Mouse (Mus musculus) left cerebral cortex, adult 9 months (tissue): ENCODE measurements at regions not wholly inside any gene's neighbourhood (a gene's known extent, or its start where the extent isn't known, plus 50 kb on each side); places are given as distances from the start of the nearest gene placed in this dataset.

Source experiments
- DNase-seq, 2 experiments: peaks; one replicate each; pipeline ENCODE4 v3.0.0; 2022; ENCODE audit warnings: low spot score in 2 of 2

DNA sequence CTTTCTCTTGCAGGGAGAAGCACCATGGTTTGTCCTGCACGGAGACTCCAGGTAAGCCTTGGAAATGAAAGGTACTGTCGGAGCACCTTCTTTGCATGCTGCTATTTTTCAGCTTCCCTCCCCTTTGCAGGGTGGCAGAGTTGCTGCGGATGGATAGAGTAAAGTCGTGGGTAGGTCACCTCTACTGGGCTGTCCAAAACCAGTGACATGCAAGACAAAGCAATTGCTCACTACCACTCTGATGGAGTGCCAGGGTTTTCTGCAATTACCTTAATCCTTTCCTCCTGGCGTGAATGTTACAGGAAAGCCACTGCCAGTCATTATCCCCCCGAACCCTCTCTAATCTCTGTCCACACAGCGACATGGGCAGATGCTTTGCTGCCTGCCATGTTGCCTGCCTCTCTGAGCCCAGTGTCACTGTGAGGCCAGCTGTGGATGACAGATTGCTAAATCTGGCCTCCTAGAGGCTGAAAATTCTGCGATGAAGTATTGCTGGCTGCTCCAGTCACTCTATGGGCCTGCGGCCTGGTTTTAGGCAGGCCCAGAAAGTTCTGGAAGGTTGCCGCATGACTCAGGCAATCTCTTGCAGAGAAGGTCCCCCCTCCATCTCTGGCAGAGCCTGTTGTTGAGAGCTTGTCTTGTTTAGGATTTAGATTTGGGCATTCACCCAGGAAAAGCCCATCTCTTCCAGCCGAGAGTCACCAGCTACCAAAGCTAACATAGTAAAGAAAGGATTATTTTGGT, 54.1 kb upstream of the Sod3 start:
- peak in 1 of 2 experiments; percentile 27 for DNase-seq

DNA sequence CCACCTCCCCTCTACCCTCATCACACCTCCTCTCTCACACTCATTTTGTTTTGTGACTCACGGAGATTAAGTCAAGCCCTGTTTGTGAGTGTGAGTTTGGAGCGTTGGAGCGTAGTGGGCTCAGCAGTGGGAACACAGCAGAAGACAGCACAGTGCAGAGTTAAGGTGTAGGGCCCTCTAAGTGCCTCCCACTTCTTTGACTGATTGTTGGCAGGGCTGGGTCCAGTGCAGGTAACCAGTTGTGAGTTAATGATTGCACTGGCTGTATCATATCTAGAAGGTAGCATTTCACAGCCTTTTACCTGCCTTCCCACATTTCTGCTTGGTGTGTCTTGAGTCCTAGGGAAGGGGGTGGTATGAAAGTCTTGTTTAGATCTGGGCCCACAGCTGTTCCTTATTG, 67.3 kb upstream of the Sod3 start:
- no peak for DNase-seq

DNA sequence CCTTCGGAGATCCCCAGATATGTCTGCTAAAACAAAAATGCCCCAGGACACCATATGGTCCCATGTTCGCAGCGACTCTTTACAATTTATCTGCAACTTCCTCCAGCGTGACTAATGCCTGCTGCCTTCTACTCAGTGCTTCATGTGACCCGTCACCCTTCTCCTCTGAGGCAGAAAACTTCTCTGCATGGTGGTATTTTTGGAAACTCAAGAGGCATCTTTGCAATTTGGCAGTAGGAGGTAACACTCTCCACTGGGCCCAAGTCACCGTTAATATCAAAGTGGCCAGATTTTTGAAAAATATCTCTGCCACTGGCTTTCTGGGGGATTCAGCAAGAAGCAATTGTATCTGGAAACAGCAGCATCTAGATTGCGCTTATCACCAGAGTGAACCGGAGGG, 69.1 kb upstream of the Sod3 start:
- no peak for DNase-seq

DNA sequence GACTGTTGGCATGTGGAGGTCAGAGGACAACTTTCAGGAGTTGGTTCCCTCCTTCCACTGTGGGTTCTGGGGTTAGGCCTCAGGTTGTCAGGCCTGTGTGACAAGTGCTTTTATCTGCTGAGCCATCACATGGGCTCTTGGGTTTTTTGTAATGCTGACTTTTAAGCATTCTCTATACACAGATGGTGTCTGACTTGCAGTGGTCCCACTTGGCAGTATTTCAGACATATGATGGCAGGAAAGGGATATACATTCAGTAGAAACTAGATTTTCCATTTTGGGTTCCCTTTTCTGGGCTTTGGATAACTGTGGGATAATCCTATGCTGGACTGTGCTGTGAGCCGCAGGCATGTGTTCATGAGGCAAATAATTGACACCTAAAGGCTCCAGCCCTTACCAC, 75.3 kb upstream of the Sod3 start:
- no peak for DNase-seq

DNA sequence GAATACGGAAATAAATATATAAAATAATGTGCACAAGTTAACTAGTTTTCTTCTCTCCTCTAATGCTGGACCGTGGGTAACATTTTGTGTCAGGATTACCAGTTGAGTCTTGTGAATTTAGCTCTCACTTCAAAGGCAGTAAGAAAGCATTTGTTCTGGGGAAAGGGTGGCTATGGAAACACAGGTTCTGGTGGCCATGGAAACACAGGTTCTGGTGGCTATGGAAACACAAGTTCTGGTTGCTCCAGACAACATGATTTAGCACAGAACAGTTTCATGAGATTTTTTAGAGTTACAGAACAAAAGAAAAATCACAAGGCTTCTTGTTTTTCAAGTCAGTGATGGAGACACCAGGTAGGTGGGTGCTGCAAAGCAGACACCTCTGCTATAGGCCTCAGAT, 82.7 kb upstream of the Sod3 start:
- DNase-seq, result peak; percentile 12 to 16

DNA sequence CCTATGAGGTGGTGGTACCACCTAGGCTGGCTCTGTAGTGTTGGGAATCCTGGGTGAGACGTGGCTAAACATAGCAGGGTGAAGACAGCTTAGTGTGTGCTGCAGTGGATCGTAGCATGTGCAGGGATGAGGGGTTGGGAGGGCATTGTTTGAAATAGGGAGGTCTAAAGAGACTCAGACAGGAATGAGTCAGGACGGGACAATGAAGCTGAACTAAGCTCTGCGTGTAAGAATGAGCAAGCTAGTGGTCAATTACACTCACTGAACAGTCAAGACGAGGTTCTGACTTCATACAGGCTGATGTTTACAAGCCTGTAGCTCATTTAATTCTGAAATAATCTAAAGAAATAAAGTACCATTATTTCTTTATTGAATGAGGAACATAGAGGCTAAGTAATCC, 85.5 kb upstream of the Sod3 start:
- no peak for DNase-seq

DNA sequence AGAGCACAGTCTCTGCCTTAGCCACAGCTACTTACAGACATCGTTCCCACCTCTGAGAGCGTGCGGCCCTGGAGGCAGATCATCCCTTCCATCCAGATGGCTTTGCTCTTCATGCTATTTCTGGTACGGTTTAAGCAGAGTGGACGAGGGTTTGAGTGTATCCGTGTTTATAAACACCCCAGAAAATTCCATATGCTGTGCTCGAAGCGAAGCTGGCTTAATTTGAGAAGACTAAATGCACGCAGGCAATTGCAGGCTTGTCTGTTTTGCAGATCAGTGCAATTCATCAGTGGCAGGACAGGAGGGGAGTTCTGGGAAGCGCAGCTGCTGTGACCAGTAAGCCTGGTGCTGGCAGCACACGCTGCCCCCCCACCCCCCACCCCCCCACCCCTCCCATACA, 72.9 kb upstream of the Dhx15 start:
- DNase-seq, result peak; percentile 60 to 75

DNA sequence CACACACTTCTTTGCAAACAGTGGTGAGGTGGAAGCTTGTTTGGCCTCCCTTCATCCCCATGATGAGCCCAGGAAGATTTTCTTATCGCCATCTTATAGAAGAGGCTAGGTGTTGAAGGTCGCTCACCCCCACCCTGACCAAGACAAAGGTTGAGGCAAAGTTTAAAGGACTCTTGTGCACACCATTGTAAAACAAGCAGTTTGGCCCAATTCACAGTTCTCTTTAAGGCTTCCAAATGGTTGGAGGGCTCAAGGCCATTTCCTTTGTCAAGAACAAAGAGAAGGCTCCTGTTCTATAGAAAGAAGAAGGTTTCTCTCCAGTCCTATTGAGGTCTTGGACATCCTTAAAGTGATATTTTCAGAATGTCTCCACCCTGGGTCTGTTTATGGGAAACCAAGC, 67.8 kb upstream of the Dhx15 start:
- DNase-seq, result no peak

DNA sequence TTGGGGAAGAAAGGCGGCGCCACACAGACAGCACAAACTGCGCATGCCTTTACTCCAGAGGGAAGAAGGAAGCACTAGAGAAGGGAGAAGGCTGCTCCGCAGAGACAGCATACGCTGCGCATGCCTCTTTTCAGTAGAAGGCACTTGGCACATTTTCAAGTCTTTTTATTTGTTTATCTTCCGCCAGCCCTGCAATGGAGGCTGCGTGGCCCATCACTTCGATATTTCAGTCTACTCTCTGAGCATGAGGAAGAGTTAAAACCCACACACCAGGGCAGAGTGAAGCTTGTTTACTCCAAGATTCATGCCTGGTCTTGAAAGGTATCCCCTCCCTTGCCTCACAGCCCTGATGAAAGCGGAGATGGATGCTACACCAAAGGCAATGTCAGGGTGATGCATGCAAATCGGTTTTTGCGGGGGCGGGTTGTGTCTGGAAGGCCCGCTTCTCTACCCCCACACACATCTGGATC, 64.3 kb upstream of the Dhx15 start:
- no peak for DNase-seq

DNA sequence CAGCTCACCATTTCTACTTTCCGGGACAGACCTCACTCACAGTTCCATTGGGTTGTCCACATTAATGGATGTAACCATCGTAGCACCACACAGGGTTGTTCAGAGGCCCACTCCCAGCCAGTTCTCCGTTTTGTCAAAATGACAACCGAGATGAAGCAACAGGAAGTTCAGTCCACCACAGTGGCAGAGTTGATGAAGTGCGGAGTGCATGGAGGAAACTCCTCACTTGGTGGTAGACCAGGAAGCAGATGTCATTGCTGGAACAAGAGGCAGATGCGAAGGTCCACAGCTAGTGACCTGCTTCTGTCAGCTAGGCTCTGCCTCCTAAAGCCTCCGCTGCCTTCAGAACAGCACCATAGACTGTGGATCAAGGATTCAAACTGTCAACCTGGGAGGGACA, 59.5 kb upstream of the Dhx15 start:
- DNase-seq, result no peak

DNA sequence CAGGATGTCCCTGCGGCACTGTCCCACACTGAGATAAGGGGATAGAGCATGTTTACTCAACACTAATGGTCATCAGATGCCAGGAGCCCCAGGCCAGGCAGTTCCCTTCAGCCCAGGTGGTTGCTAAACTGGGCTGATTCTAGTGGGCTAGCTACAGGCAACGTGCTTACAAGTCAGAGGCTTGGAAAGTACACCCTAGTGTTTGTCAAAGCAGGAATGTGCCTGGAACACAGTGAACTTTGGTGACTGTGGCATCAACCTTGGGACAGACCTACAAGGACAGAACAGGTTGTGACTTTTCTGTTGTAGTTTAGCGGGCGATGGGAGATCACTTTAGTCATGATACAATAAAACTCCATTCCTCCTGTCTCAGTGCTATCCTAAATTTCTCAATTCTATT, 53.6 kb upstream of the Dhx15 start:
- DNase-seq, result no peak

DNA sequence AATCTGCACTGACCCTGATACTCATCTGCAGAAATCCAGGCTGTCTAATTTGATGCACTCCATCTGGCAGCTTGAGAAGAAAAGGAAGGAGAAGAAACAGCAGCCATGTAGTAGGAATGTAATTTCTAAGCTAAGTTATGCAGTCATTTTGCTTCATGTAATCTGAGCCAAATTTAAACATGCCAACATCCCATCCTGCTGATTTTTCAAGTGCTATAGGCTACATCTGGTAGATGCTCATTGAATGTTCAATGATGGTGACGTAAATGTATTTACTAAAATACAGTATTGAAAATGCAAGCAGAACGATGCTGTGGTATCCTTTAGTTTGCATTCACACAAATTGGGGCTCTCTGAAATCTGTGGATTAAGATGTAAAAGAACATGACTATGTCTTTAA, 52.1 kb upstream of the Dhx15 start:
- no peak for DNase-seq

DNA sequence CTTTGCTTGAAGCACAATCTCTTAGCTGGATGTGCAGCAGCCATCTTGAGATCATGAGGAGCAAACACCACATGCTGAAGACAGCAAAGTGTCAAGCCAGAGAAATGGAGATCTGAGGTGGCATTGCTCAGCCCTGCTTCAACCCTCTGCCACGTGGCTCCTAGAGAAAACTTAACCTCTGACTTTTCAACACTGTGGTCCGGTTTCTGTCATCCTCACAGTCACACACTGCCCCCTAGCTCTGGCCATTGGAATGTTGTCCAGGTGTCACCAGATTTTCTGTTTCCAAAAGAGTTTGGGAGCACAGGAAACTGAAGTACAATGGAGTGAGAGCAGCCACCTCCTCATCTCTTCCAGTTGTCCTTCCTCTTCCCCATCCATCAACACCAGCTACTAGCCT, 50.2 kb upstream of the Dhx15 start:
- DNase-seq, result no peak
